Mouse (Mus musculus) hindbrain, embryonic 12.5 days (tissue): ENCODE data around the gene Zbtb11. TPM values are rescaled to one million over a fixed set of nuclear protein-coding genes. Genes with fewer than 3 reads are reported as not detected.

Experiments used
- polyA plus RNA-seq: library from polyadenylated mRNA; unstranded; fragments of >200 nt; fragmentation: Nextera tagmentation; extraction: Ambion mirVana; gene quantifications from 2 replicates; pipeline ENCODE4 v1.2.1, GENCODE M21; 2016

Zbtb11 gene
- polyA plus RNA-seq, 1 experiment from 2014 or later, result 20.8 TPM

Other genes with a start within 250 kb of the Zbtb11 start
- 1.4 and 1.8 TPM in 2 replicates for gene Nfkbiz, start 135.0 kb upstream of the Zbtb11 start, polyA plus RNA-seq
- gene Nxpe3, start 78.6 kb upstream of the Zbtb11 start, polyA plus RNA-seq, result 0.77 and 1.1 TPM in 2 replicates
- 16.5 and 19.5 TPM in 2 replicates for gene Cep97, start 39.0 kb upstream of the Zbtb11 start, polyA plus RNA-seq
- 667 and 708 TPM in 2 replicates for gene Rpl24, start 7.6 kb upstream of the Zbtb11 start, polyA plus RNA-seq
- 270 and 291 TPM in 2 replicates for gene Pcnp, start 55.9 kb downstream of the Zbtb11 start, polyA plus RNA-seq
- 25.1 and 25.3 TPM in 2 replicates for gene Trmt10c, start 63.9 kb downstream of the Zbtb11 start, polyA plus RNA-seq
- gene Senp7, start 74.5 kb downstream of the Zbtb11 start, polyA plus RNA-seq, result 53.6 and 54.5 TPM in 2 replicates
- 0.23 and 0.38 TPM in 2 replicates for gene Impg2, start 230.4 kb downstream of the Zbtb11 start, polyA plus RNA-seq